Mouse (Mus musculus) thymus, adult 2 months (tissue): ENCODE results near the gene Samd10.

Source experiments
- CTCF ChIP-seq: fragments of 200-500 bp; IDR thresholded peaks from 2 replicates; pipeline ENCODE4 v1.5.1; 2012; ENCODE audit warnings: mild to moderate bottlenecking, control low read depth, low read length, moderate library complexity, borderline replicate concordance; ENCODE audit not compliant: control insufficient read depth, poor library complexity, insufficient read depth; ENCODE audit errors: extremely low read depth
- POLR2A ChIP-seq: fragments of 200-500 bp; IDR thresholded peaks from 2 replicates; pipeline ENCODE4 v1.6.1; 2012; ENCODE audit warnings: mild to moderate bottlenecking, low read length, control low read depth, moderate library complexity; ENCODE audit not compliant: control insufficient read depth, poor library complexity, insufficient read depth; ENCODE audit errors: extremely low read depth

DNA sequence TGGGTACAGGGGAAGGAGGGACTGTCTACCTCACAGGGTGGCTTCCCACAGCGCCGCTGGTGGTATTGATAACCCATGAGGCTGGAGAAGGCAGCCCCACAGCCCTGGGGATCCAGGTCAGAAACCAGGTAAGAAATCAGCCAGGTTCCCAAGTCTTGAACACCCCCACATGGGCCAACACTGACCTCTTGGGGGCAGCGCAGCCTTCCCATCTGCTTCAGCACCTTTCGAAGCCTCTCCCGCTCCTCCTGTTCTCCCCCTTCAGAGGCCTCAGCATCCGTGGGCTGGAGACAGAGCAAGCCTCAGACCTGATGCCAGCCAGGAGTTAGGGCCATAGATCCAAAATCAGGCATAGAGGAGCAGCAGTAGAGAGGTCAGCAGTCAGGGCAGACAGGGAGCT is 11.2 kb downstream of the Samd10 start:
- no peak for TF ChIP-seq CTCF
- no peak for TF ChIP-seq POLR2A
